Comparison of ENCODE assay signal across 9 mouse cellular contexts in genomic region chr2:65181066-65181716, GRCm38 (mm10). TPM values are rescaled to one million over a fixed set of nuclear protein-coding genes. Genes with fewer than 3 reads are reported as not detected.
A peak's percentile ranks its signal among the peaks of the same experiment; 100 is the strongest.
DNase-seq lines count a peak whose midpoint lies in the region; ATAC-seq and TF ChIP-seq lines count a peak whose summit lies in the region.
"Had no signal": no experiment of that assay in that cellular context is flagged by ENCODE, and none has a peak within 500 bp of the region (broad histone marks: within the 10 kb centered on the region; RNA-seq: fewer than 3 reads in every experiment).

No protein-coding gene starts in this region.

- H3K4me3 ChIP-seq in cerebellum, adult 2 months (replicated peaks; ENCODE audit: insufficient read depth, low read depth, low read length) = no peak overlapping the region
- no peak overlapping the region for H3K4me3 ChIP-seq in ES-E14 (ENCODE audit: insufficient read depth in 1 of 2, low read depth in 1 of 2, low read length in 2 of 2, poor library complexity in 1 of 2, severe bottlenecking in 1 of 2)
- peak overlapping the region; percentile 33 for H3K4me3 ChIP-seq in heart, embryonic 15.5 days
- H3K4me3 ChIP-seq in liver, postnatal 0 days (ENCODE audit: low read depth, low read length) = no peak overlapping the region
- H3K4me3 ChIP-seq: embryonic facial prominence, embryonic 15.5 days had no signal

- in situ Hi-C loops in ES-E14 (cut with MboI; ENCODE audit: low sequenced_read_pairs in 2 of 2, unreplicated experiment in 2 of 2) = no loop called here

- no peak for ATAC-seq in heart, embryonic 15.5 days (replicated peaks; ENCODE audit: insufficient number of reproducible peaks, insufficient read depth, low FRiP score, low read depth)
- peak; percentile 36; the same call in 1 of the 2 replicates for ATAC-seq in liver, postnatal 0 days
- no peak for ATAC-seq in erythroid progenitor cell, adult 5-6 weeks (replicated peaks; ENCODE audit: low FRiP score, poor library complexity, severe bottlenecking)

- H3K9me3 ChIP-seq in ES-E14 (ENCODE audit: control insufficient read depth, insufficient read depth, low read depth, low read length) = no peaks in the 10 kb centered on the region
- H3K9me3 ChIP-seq in heart, embryonic 15.5 days (replicated peaks) = no peaks in the 10 kb centered on the region
- H3K9me3 ChIP-seq in liver, postnatal 0 days (ENCODE audit: low read length) = no peaks in the 10 kb centered on the region
- H3K9me3 ChIP-seq: embryonic facial prominence, embryonic 15.5 days had no signal

- no peaks in the 10 kb centered on the region for H3K36me3 ChIP-seq in ES-E14 (ENCODE audit: control insufficient read depth, insufficient read depth, low read length, poor library complexity, severe bottlenecking)
- H3K36me3 ChIP-seq in heart, embryonic 15.5 days = no peaks in the 10 kb centered on the region
- no peaks in the 10 kb centered on the region for H3K36me3 ChIP-seq in liver, postnatal 0 days (replicated peaks; ENCODE audit: insufficient read depth, low read length)
- H3K36me3 ChIP-seq: embryonic facial prominence, embryonic 15.5 days had no signal

- no peak for TF ChIP-seq EP300 in liver, postnatal 0 days (IDR thresholded peaks at IDR 0.05; ENCODE audit: low read depth)

- DNase-seq in cerebellum, adult 2 months = no peak
- DNase-seq in cerebellum, adult 18-20 months = no peak
- peak; percentile 56 for DNase-seq in ES-E14 (ENCODE audit: low read depth, low spot score)
- peak; percentile 27 for DNase-seq in liver, postnatal 0 days
- no peak for DNase-seq in urinary bladder, adult 2 months (ENCODE audit: low spot score)
- no peak for DNase-seq in frontal cortex, postnatal 36 days (ENCODE audit: low spot score in 2 of 2)

- peak overlapping the region; percentile 44 for H3K4me2 ChIP-seq in heart, embryonic 15.5 days
- peak overlapping the region; percentile 49 for H3K4me2 ChIP-seq in liver, postnatal 0 days (ENCODE audit: low read depth, low read length)
- H3K4me2 ChIP-seq: embryonic facial prominence, embryonic 15.5 days had no signal

- H3K4me1 ChIP-seq in cerebellum, adult 2 months (ENCODE audit: control insufficient read depth, insufficient read depth, low read length) = peaks cover 3% of the 10 kb centered on the region; the same call in 1 of the 2 replicates
- H3K4me1 ChIP-seq in ES-E14 (ENCODE audit: control insufficient read depth in 2 of 2, insufficient read depth in 2 of 2, low read length in 2 of 2, poor library complexity in 1 of 2) = no peaks in the 10 kb centered on the region
- H3K4me1 ChIP-seq in heart, embryonic 15.5 days (replicated peaks) = peaks cover 15% of the 10 kb centered on the region
- H3K4me1 ChIP-seq in liver, postnatal 0 days (ENCODE audit: insufficient read depth) = peaks cover 29% of the 10 kb centered on the region
- H3K4me1 ChIP-seq: embryonic facial prominence, embryonic 15.5 days had no signal

- 0 out of 2 replicates have a peak overlapping the region, but pooled peaks have one; percentile 7 for H3K27ac ChIP-seq in cerebellum, adult 2 months (ENCODE audit: insufficient read depth, low read length)
- no peak overlapping the region for H3K27ac ChIP-seq in ES-E14 (ENCODE audit: insufficient read depth, low read depth, low read length, poor library complexity, severe bottlenecking)
- peak overlapping the region; percentile 48; the same call in 1 of the 2 replicates for H3K27ac ChIP-seq in heart, embryonic 15.5 days
- H3K27ac ChIP-seq in liver, postnatal 0 days (ENCODE audit: low read depth) = no peak overlapping the region
- H3K27ac ChIP-seq: embryonic facial prominence, embryonic 15.5 days had no signal

- no peaks in the 10 kb centered on the region for H3K27me3 ChIP-seq in cerebellum, adult 2 months (ENCODE audit: control insufficient read depth, insufficient read depth, low read length)
- H3K27me3 ChIP-seq in heart, embryonic 15.5 days = no peaks in the 10 kb centered on the region
- no peaks in the 10 kb centered on the region for H3K27me3 ChIP-seq in liver, postnatal 0 days (ENCODE audit: insufficient read depth, low read length)
- H3K27me3 ChIP-seq: embryonic facial prominence, embryonic 15.5 days had no signal

- TF ChIP-seq CTCF in cerebellum, adult 2 months (IDR thresholded peaks at IDR 0.05; ENCODE audit: borderline replicate concordance, insufficient read depth, low read depth, low read length) = no peak
- no peak for TF ChIP-seq CTCF in liver, postnatal 0 days (IDR thresholded peaks at IDR 0.05; ENCODE audit: low read depth)

- no peak overlapping the region for H3K9ac ChIP-seq in ES-E14 (ENCODE audit: insufficient read depth, low read depth, low read length, poor library complexity, severe bottlenecking)
- H3K9ac ChIP-seq in heart, embryonic 15.5 days = no peak overlapping the region
- H3K9ac ChIP-seq in liver, postnatal 0 days (replicated peaks) = no peak overlapping the region
- H3K9ac ChIP-seq: embryonic facial prominence, embryonic 15.5 days had no signal

- 44% methylated on average over 9 of the region's 9 CpGs for WGBS in cerebellum, adult 2 months
- WGBS in heart, embryonic 15.5 days = 24% methylated on average over 9 of the region's 9 CpGs
- 17% methylated on average over 9 of the region's 9 CpGs for WGBS in liver, postnatal 0 days (ENCODE audit: insufficient replicate concordance)

- TF ChIP-seq POLR2A in cerebellum, adult 2 months (IDR thresholded peaks at IDR 0.05; ENCODE audit: borderline replicate concordance, insufficient read depth, low read length) = no peak

TF ChIP-seq in ES-E14, 5 proteins besides CTCF, POLR2A, EP300 and RAD21:
- TF ChIP-seq CHD2 (IDR thresholded peaks at IDR 0.05; ENCODE audit: low read depth, low read length) (no peak), ZC3H11A (IDR thresholded peaks at IDR 0.05; ENCODE audit: borderline replicate concordance, low read depth, low read length) (no peak), HCFC1 (IDR thresholded peaks at IDR 0.05; ENCODE audit: borderline replicate concordance, insufficient read depth, low read length) (no peak), ZNF384 (IDR thresholded peaks at IDR 0.05; ENCODE audit: low read depth, low read length) (no peak), MAFK (IDR thresholded peaks at IDR 0.05; ENCODE audit: insufficient read depth, low read depth, low read length) (no peak)

RNA-seq across cellular contexts. Expression of gene Cobll1, which starts 58.0 kb away (rescaled TPM):
- polyA plus RNA-seq in cerebellum, adult 2 months (2012; rRNA removed) = 10.7 and 11.0 TPM in 2 replicates
- total RNA-seq in ES-E14 (2012; rRNA removed) = 0.79 and 2.2 TPM in 2 replicates
- 9.9 and 10.7 TPM in 2 replicates for polyA plus RNA-seq in heart, embryonic 15.5 days (2015; fragmentation: Nextera tagmentation; extraction: Ambion mirVana)
- 6.7 and 7.0 TPM in 2 replicates for polyA plus RNA-seq in liver, postnatal 0 days (2015; fragmentation: Nextera tagmentation; extraction: Ambion mirVana)
- polyA plus RNA-seq in urinary bladder, adult 2 months (2012; rRNA removed) = 19.0 and 20.9 TPM in 2 replicates
- total RNA-seq in erythroid progenitor cell, adult 5-6 weeks (2015; ENCODE audit: low replicate concordance) = 2.9 and 4.3 TPM in 2 replicates
- total RNA-seq in erythroid progenitor cell, adult 5-6 weeks (2017; ENCODE audit: low replicate concordance) = not detected in 2 replicates

Comparison
In these comparisons a context has a peak if more than half of its experiments do, and no peak if none do; other contexts are left out.
1. DNase-seq: peak in ES-E14 (single experiment) and liver, postnatal 0 days (single experiment); none in cerebellum, adult 2 months (0 of 2), cerebellum, adult 18-20 months (0 of 2), urinary bladder, adult 2 months (single experiment) and frontal cortex, postnatal 36 days (0 of 2).
2. H3K27ac ChIP-seq: peak in cerebellum, adult 2 months (single experiment) and heart, embryonic 15.5 days (single experiment); none in ES-E14 (single experiment) and liver, postnatal 0 days (single experiment).